Mouse (Mus musculus) adrenal gland, postnatal 14 days (tissue): ENCODE results near the gene Mkrn3. TPM values are rescaled to one million over a fixed set of nuclear protein-coding genes. Genes with fewer than 3 reads are reported as not detected.

Experiments
- DNase-seq: peaks from one replicate; pipeline ENCODE4 v3.0.0; 2021; ENCODE audit warnings: mixed read lengths
- total RNA-seq: library from RNA; stranded (reverse); gene quantifications from 2 replicates; pipeline ENCODE4 v1.2.3, GENCODE M21; 2021

The Mkrn3 gene
- total RNA-seq, 1 experiment from 2014 or later: 0.78 TPM

- DNase-seq: no peak
Observed at GRCm38 (mm10) chr7:62378529-62378928, 41.4 kb downstream of the Mkrn3 start.

DNA sequence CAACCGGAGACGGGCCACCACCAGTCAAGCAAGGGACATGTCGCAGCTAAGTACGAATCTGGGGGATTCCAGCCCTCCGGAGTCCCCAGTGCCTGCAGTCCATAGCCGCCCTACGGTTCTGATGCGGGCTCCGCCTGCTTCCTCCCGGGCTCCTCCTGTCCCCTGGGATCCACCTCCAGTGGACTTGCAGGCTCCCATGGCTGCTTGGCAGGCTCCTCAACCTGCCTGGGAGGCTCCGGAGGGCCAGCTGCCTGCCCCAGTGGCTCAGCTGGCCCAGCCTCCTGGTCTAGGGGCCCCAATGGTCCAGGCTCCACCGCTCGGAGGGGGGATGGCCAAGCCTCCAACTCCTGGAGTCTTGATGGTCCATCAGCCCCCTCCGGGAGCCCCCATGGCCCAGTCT lies 42.6 kb downstream of the Mkrn3 start:
- peak; percentile 54 for DNase-seq

DNA sequence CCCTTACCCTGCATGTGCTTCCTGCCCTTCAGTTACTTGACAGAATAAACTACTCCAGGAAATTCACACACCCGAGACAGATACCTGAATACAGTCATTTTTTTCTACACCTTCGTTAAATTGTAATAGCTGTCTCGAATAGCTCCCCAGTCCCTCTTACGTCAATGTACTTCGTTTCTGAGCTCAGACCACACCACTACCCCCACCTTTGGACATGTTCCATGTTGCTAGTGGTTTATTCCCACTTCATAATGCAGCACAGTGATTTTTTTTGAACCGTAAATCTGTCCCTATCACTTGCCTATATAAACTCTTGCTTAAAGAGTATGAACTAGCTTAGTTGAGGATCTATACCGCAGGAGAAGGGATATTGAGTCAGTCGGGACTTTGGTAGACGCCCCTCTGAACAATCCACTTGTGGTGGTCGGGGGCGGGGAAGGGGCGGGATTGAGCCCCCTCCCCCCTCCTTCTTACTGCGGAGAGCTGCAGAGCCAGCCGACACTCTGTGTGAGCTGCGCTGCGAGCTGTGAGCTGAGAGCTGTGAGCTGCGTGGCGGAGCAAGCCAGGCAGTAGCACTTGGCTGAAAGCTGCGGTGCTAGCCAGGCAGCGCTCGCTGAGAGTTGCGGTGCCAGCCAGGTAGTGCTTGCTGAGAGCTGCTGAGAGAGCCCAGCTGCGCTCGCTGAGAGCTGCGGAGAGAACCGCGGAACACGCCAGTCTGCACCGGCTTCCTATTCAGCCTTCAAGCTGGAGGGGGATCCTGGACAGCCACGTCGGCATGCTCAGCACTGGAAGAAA lies 43.2 kb downstream of the Mkrn3 start, which contains the start of gene Magel2:
Gene Magel2, plus strand, starts transcription at position 501 of the 795 bp plus-strand sequence.
- DNase-seq: peak; percentile 42

GRCm38 (mm10) chr7:62375658-62376057 lies 44.3 kb downstream of the Mkrn3 start:
- DNase-seq: peak; percentile 65

Other genes with a start within 250 kb of the Mkrn3 start
- gene Ndn, start 73.6 kb downstream of the Mkrn3 start, total RNA-seq: 77.8 and 79.0 TPM in 2 replicates
- gene Magel2, start 43.1 kb downstream of the Mkrn3 start, total RNA-seq: 2.0 and 3.1 TPM in 2 replicates
- gene Peg12, start 44.4 kb upstream of the Mkrn3 start, total RNA-seq: 3.9 and 4.3 TPM in 2 replicates